Mouse (Mus musculus) layer of hippocampus, adult 9-10 months (tissue): ENCODE data around the gene Arxes2.
"Not testable (repeated sequence)": the region's sequence is repeated elsewhere in the genome, so short reads cannot be mapped to it uniquely, and the experiment has no call there.

ENCODE experiments used
- DNase-seq: peaks from one replicate; pipeline ENCODE4 v3.0.0; 2022; ENCODE audit warnings: low spot score

Arxes2 gene

DNA sequence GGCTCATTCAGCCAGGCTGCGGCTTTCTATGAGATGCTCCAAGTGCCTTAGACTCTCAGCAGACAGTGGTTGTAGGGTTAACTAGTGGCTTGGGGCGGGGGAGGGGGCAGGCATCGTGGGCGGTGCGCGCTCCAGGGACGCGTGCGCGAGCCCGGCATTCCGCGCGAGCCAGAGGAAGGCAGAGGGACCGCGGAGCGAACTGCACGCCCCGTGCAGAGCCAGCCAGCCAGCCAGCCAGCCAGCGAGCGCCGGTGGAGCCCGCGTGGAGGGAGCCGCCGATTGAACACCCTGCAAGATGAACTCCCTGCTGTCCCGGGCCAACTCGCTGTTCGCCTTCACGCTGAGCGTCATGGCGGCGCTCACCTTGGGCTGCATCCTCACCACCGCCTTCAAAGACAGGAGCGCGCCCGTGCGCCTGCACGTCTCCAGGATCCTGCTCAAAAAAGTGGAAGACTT is at the start of gene Arxes2:
Arxes2 (plus strand) TSS at position 161 of the 456 bp plus-strand sequence.
- not testable (repeated sequence) for DNase-seq

GRCm38 (mm10) chrX:135948699-135949437 is 44.8 kb upstream of the Arxes2 start:
- no peak for DNase-seq

DNA sequence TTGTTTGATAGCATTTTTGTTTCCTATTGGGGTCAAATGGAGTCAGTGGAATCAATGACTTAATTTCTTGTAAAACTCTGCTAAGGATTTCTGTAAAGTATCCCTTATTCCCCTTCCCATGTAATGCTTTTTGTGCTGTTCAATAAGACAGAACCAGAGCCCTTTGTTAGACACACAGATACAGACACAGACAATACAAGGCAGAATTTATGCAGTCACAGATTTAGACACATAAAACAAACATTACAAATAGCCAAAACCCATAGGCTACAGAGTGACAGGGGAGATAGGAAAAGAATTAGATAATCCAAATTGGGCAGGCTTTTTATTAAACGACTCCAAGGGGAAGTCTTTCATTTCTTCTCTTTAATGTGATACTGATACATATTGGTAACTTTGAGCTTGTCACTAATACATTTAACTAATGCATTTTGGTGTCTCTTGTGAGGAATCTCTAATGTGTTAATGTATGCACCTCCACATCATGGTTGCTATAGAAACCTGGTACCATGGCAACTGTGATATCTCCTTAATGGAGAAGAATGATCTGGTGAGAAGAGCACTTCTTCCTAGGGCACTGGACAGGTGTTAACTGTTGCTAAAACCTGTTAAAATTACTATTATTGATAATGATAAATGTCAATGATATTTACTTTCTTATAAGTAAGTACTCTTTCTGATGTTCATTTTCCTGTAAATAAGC is 36.5 kb upstream of the Arxes2 start:
- DNase-seq: no peak

DNA sequence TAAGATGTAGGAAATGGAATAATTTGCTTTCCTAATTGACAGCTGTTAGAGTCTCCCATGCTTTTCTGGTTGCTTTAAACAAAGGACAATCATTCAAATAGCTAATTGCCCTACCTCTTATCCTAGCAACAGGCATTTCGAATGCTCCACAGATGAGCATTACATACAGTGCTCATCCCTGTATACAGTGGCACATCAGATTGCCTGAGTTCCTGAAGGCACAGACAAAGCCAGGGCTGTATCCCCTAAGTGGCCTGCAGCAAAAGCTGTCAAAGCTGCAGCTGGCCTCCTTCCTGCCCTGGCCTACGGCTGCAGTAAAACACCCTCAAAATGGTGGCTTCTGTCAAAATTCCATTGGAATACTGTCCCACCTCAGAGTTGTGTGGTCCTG is 35.9 kb upstream of the Arxes2 start:
- DNase-seq: no peak

DNA sequence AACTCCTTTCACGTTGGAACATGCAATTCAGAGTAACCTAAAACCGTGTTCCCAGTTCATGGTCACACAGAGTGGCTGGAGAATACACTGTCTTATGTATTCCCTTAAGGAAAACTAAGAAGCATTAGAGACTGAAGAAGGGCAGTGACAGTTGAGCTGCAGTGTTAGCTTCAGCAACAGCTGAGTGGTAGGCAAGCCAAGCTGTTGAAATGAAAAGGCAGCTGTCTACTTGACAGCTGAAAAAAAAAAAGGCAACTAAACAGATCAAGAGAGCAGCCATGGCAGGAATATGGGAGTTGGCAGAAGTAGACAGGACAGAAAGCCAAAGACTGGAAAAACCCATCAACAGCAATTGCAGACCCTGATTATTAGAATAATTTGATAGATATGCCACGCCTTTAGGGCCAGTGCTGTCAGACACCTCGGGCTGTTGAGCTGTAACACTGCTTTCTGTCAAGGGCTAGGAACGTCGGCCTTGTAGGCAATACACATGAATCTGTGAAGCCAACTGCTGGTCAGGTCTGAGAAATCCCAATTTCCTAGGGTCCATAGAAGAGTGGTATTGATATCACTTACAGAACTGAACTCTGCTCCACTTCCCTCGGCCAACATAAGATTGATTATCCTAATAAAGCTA is 34.9 kb upstream of the Arxes2 start:
- DNase-seq: no peak

- no peak for DNase-seq
Measured at GRCm38 (mm10) chrX:135959536-135959935, 34.1 kb upstream of the Arxes2 start.

- no peak for DNase-seq
Measured at GRCm38 (mm10) chrX:135962342-135962741, 31.3 kb upstream of the Arxes2 start.

- DNase-seq: no peak
Measured at GRCm38 (mm10) chrX:135963130-135963529, 30.5 kb upstream of the Arxes2 start.

- DNase-seq: peak; percentile 76
Measured at GRCm38 (mm10) chrX:135963629-135964028, 30.0 kb upstream of the Arxes2 start.

- no peak for DNase-seq
Measured at GRCm38 (mm10) chrX:135973597-135974423, 19.8 kb upstream of the Arxes2 start.

DNA sequence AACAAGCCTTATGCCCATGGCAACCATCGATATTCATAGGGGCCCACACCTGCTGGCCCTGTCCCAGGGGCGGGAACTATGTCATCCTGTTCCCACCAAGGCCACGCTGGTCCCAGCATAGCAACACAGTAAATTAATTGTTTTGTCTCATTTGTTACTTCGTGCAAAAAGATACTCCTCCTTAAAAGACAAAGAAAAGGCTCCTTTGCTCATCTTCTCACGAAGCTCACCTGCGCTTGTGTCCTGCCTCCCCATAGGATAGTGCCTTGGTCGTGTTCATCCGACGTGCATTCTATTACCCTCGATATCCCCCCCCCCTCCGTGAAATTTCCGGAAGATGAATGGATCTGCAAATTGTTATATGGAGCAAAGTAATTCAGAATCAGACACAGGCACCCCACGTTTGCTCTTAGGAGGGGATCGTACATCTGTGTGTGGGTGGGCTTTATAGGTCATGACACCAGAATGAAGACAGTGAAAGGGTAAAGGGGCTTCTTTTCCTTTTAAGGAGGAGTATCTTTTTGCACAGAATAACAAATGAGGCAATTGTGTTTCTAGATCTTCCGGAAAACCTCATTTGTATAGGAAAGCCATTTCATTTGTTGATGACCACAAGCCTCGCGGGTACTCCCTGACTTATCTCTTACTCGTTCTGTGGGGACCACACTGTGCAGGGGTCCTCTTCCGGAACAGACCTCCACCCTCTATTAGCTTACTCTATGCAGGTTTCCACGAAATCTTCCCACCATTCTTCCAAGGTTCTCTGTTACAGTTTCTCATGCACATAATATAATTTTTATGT is 19.0 kb upstream of the Arxes2 start:
- DNase-seq: no peak

GRCm38 (mm10) chrX:135975226-135975552 is 18.4 kb upstream of the Arxes2 start:
- DNase-seq: peak; percentile 81

- DNase-seq: no peak
Measured at GRCm38 (mm10) chrX:135984539-135985260, 8.9 kb upstream of the Arxes2 start.

DNA sequence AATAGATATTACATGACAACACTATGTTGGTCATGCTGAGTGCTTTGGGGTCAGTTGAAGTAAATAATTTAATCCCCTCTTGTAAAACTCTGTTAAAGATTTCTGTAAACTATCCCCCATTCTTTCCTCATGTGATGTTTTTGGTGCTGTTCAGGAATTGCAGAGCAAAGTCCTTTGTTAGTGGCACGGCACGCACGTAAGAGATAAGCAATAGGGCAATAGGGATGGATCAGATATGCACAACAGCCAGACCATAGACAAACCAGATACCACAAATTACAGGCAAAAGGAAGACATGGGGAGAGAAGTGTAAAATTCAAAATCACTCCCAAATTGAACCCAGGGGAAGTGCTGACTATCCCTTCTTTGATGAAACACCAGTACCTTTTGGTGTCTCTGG is 7.4 kb upstream of the Arxes2 start:
- DNase-seq: no peak

- no peak for DNase-seq
Measured at GRCm38 (mm10) chrX:135990661-135991060, 3.0 kb upstream of the Arxes2 start.

DNA sequence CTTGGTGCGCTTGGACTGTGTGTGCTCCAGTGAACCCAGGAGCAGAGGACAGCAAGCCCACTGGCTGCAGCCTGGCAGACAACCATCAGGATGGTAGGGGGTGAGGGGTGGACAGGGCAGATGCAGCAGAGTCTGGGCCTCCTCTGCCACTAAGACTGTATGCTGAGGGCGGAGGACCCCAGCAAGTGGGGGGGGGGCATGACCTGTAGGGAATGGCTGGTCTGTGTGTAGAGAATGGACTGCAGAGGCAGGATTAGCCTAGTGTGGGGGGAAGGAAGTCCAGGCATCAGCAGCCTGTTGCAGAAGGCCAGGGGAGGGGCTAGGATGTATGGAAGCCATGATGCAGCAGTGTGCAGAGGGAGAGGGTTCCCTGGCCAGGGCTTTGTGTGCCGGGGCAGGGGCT is 431 bp upstream of the Arxes2 start:
- not testable (repeated sequence) for DNase-seq

GRCm38 (mm10) chrX:136007199-136007843 is 13.7 kb downstream of the Arxes2 start:
- DNase-seq: no peak

DNA sequence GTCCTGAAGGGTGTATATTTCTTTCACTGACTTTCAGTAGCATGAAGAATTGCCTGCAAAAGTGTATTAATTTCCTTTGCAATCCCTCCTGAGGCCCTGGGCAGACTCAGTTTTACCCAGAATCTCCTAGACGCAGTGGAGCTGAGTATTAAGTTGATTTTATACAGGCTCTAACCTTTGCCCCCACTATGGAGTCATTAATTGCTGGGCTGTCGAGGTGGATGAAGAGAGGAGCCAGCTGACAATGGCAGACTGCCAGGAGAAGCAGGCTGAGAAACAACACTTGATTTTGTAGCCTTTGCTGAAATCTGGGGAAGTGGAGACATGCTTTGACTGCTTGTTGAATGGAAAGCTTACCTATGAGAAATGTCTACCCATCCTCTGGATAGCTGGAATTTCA is 20.8 kb downstream of the Arxes2 start:
- no peak for DNase-seq

DNA sequence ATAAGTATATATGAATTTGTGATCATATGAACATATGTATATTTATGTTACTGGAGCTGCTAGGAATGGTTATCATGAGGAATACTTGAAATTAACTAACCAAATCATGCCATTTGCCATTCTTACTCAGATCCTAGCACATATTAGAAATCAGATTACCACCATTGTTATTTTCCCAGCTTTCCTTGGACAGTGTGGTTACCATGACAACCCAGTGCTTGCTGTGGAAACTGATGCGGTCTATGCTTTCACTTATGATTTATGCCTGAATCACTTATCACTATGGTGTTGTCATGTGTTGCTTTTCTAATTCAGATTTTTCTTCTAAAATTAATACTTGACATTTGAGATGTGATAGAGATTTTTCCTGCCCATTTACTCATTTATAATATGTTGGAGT is 36.7 kb downstream of the Arxes2 start:
- no peak for DNase-seq
